Mouse (Mus musculus): ENCODE measurements around the gene Cdcp2.

DNA sequence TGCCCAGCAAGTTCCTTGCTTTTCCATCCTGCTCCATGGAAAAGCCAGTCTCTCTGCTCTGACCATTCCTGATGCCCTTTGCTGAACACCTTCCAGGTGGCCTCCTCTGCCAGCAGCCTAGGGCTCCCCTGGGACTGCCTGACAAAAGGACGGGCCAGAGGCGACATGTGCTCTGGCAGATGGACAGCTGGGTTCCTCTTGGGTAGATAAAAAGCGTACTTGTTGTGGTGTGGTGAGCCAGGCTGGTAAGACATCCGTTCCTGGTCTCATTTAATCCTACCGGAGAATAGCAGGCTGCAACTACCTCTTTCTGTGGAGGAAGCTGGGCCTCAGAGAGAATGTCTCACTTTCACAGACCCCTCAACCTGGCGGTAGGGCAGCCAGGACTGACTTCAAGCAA lies 648 bp upstream of the Cdcp2 start:
- TF ChIP-seq CTCF (IDR thresholded peaks at IDR 0.05; ENCODE audit: insufficient read depth, low read depth, low read length) (no peak), POLR2A (IDR thresholded peaks at IDR 0.05; ENCODE audit: insufficient read depth, low read depth, low read length) (no peak)
